Mouse (Mus musculus) CH12.LX (cell line): ENCODE results near the gene Smox. TPM values are rescaled to one million over a fixed set of nuclear protein-coding genes. Genes with fewer than 3 reads are reported as not detected.

Experiments used
- DNase-seq: peaks from one replicate; pipeline ENCODE4 v3.0.0-alpha.2; 2013; ENCODE audit errors: extremely low read depth
- H3K27ac ChIP-seq: 2 replicates; pipeline ENCODE4 v1.5.1; 2012; ENCODE audit warnings: low read depth, mild to moderate bottlenecking, control low read depth, moderate library complexity; ENCODE audit not compliant: insufficient read depth
- H3K27me3 ChIP-seq: replicated peaks from 2 replicates; pipeline ENCODE3; 2012; ENCODE audit warnings: inconsistent platforms
- H3K36me3 ChIP-seq, 2 experiments: replicated peaks in 1 of 2; 2 replicates each; pipeline versions ENCODE3 to v1.6.1; 2012; ENCODE audit warnings: inconsistent platforms in 1 of 2, low read length in 1 of 2, mild to moderate bottlenecking in 1 of 2, mixed read lengths in 1 of 2, moderate library complexity in 1 of 2; ENCODE audit not compliant: control insufficient read depth in 1 of 2, insufficient read depth in 1 of 2
- H3K4me1 ChIP-seq, 2 experiments: 2 replicates each; pipeline ENCODE4 v1.6.1; 2012; ENCODE audit warnings: inconsistent platforms in 1 of 2, moderate library complexity in 1 of 2; ENCODE audit not compliant: insufficient read depth in 2 of 2, control insufficient read depth in 1 of 2
- H3K4me2 ChIP-seq: 2 replicates; pipeline ENCODE4 v1.6.1; 2012; ENCODE audit warnings: low read depth, mild to moderate bottlenecking, control low read depth; ENCODE audit not compliant: poor library complexity, insufficient read depth, severe bottlenecking
- H3K4me3 ChIP-seq, 3 experiments: fragments of 150-350 bp in 1 of 3; sonication (generic) in 1 of 3; replicated peaks in 1 of 3; 2 replicates each; pipeline versions ENCODE3 to v1.5.1; 2011 to 2012; ENCODE audit warnings: low read depth in 2 of 3, low read length in 2 of 3, mild to moderate bottlenecking in 2 of 3, moderate library complexity in 2 of 3, control low read depth in 1 of 3, improper control_type of control experiment in 1 of 3, inconsistent platforms in 1 of 3, mixed read lengths in 1 of 3; ENCODE audit not compliant: poor library complexity in 1 of 3
- H3K79me2 ChIP-seq: replicated peaks from 2 replicates; pipeline ENCODE4 v1.6.1; 2012; ENCODE audit warnings: mild to moderate bottlenecking, moderate library complexity; ENCODE audit not compliant: control insufficient read depth, poor library complexity, insufficient read depth, severe bottlenecking; ENCODE audit errors: extremely low read depth
- H3K9ac ChIP-seq: 2 replicates; pipeline ENCODE4 v1.6.1; 2012; ENCODE audit warnings: low read depth, mild to moderate bottlenecking, control low read depth, moderate library complexity; ENCODE audit not compliant: insufficient read depth
- H3K9me3 ChIP-seq: replicated peaks from 2 replicates; pipeline ENCODE3; 2012; ENCODE audit warnings: low read length, inconsistent platforms, mixed read lengths
- BHLHE40 ChIP-seq: IDR thresholded peaks from 2 replicates; pipeline ENCODE4 v1.6.1; 2011; ENCODE audit warnings: mild to moderate bottlenecking, low read depth, low read length, improper control_type of control experiment
- CHD1 ChIP-seq: IDR thresholded peaks from 2 replicates; pipeline ENCODE4 v1.6.1; 2012; ENCODE audit warnings: low read depth, low read length, improper control_type of control experiment, inconsistent platforms
- EP300 ChIP-seq: IDR thresholded peaks from 2 replicates; pipeline ENCODE4 v1.6.1; 2011; ENCODE audit warnings: low read length, improper control_type of control experiment
- GABPA ChIP-seq: IDR thresholded peaks from 2 replicates; pipeline ENCODE4 v1.6.1; 2012; ENCODE audit warnings: low read depth, low read length, improper control_type of control experiment, inconsistent platforms; ENCODE audit not compliant: insufficient replicate concordance
- HCFC1 ChIP-seq: IDR thresholded peaks from 2 replicates; pipeline ENCODE4 v1.6.1; 2012; ENCODE audit warnings: low read depth, mild to moderate bottlenecking, inconsistent platforms, low read length, improper control_type of control experiment
- JUND ChIP-seq: conservative IDR thresholded peaks from 2 replicates; pipeline ENCODE4 v1.6.1; 2011; ENCODE audit warnings: low read depth, low read length, improper control_type of control experiment
- MAFK ChIP-seq: IDR thresholded peaks from 2 replicates; pipeline ENCODE4 v1.6.1; 2011; ENCODE audit warnings: low read length, improper control_type of control experiment; ENCODE audit not compliant: insufficient replicate concordance
- MEF2A ChIP-seq: IDR thresholded peaks from 2 replicates; pipeline ENCODE4 v1.6.1; 2014; ENCODE audit warnings: low read depth, mild to moderate bottlenecking, inconsistent platforms, low read length, improper control_type of control experiment, borderline replicate concordance
- NELFE ChIP-seq: IDR thresholded peaks from 2 replicates; pipeline ENCODE4 v1.6.1; 2011; ENCODE audit warnings: low read depth, low read length, improper control_type of control experiment
- NRF1 ChIP-seq: IDR thresholded peaks from 2 replicates; pipeline ENCODE4 v1.6.1; 2014; ENCODE audit warnings: low read depth, mild to moderate bottlenecking, inconsistent platforms, low read length, improper control_type of control experiment, moderate library complexity
- POLR2A ChIP-seq: IDR thresholded peaks from 2 replicates; pipeline ENCODE4 v1.6.1; 2011; ENCODE audit warnings: low read depth, mild to moderate bottlenecking, improper control_type of control experiment, low read length
- POLR2AphosphoS2 ChIP-seq: IDR thresholded peaks from 2 replicates; pipeline ENCODE4 v1.6.1; 2011; ENCODE audit warnings: low read depth, low read length, improper control_type of control experiment
- RCOR1 ChIP-seq: conservative IDR thresholded peaks from 2 replicates; pipeline ENCODE4 v1.6.1; 2012; ENCODE audit warnings: low read depth, mild to moderate bottlenecking, inconsistent platforms, low read length, improper control_type of control experiment
- SIN3A ChIP-seq: IDR thresholded peaks from 2 replicates; pipeline ENCODE4 v1.6.1; 2012; ENCODE audit warnings: low read length, improper control_type of control experiment, inconsistent platforms
- TBP ChIP-seq: conservative IDR thresholded peaks from 2 replicates; pipeline ENCODE4 v1.6.1; 2011; ENCODE audit warnings: low read depth, low read length, improper control_type of control experiment
- TCF12 ChIP-seq: IDR thresholded peaks from 2 replicates; pipeline ENCODE4 v1.6.1; 2014; ENCODE audit warnings: low read depth, mild to moderate bottlenecking, inconsistent platforms, low read length, improper control_type of control experiment
- UBTF ChIP-seq: IDR thresholded peaks from 2 replicates; pipeline ENCODE4 v1.6.1; 2012; ENCODE audit warnings: low read depth, mild to moderate bottlenecking, inconsistent platforms, low read length, improper control_type of control experiment, moderate library complexity
- USF1 ChIP-seq: IDR thresholded peaks from 2 replicates; pipeline ENCODE4 v1.6.1; 2014; ENCODE audit warnings: low read depth, mild to moderate bottlenecking, inconsistent platforms, low read length, improper control_type of control experiment
- ZKSCAN1 ChIP-seq: IDR thresholded peaks from 2 replicates; pipeline ENCODE4 v1.6.1; 2012; ENCODE audit warnings: low read depth, inconsistent platforms, low read length, improper control_type of control experiment, borderline replicate concordance
- ZMIZ1 ChIP-seq: IDR thresholded peaks from 2 replicates; pipeline ENCODE4 v1.6.1; 2012; ENCODE audit warnings: low read depth, mild to moderate bottlenecking, inconsistent platforms, low read length, improper control_type of control experiment
- dilution Hi-C: fragments of 300-500 bp; cut with MboI; formaldehyde crosslinking; loops from 2 replicates; pipeline ENCODE4 v1.14.3; 2020; ENCODE audit warnings: low sequenced_read_pairs; ENCODE audit not compliant: extremely low pct_unique_long_range_greater_than_20kb, extremely low pct_ligation_motif_present
- in situ Hi-C: fragments of 300-500 bp; cut with MboI; formaldehyde crosslinking; loops from 3 replicates; pipeline ENCODE4 v1.14.3; 2019; ENCODE audit warnings: low sequenced_read_pairs, low pct_ligation_motif_present, low pct_unique_long_range_greater_than_20kb, mixed read lengths
- polyA plus RNA-seq: library from polyadenylated mRNA; unstranded; fragments of >175 nt; gene quantifications from 2 replicates; pipeline ENCODE4 v1.2.1, GENCODE M21; 2012; ENCODE audit warnings: low read depth; ENCODE audit not compliant: insufficient read length
- total RNA-seq, 2 experiments: library from RNA; depleted of rRNA; stranded (reverse); fragments of 300-350 nt in 1 of 2; fragments of >200 nt in 1 of 2; gene quantifications; 2 replicates each; pipeline ENCODE4 v1.2.3; 2012 to 2014

Gene Smox
- total and polyA plus RNA-seq, 3 experiments = 3.3 to 7.6 (median 4.4) TPM

DNA sequence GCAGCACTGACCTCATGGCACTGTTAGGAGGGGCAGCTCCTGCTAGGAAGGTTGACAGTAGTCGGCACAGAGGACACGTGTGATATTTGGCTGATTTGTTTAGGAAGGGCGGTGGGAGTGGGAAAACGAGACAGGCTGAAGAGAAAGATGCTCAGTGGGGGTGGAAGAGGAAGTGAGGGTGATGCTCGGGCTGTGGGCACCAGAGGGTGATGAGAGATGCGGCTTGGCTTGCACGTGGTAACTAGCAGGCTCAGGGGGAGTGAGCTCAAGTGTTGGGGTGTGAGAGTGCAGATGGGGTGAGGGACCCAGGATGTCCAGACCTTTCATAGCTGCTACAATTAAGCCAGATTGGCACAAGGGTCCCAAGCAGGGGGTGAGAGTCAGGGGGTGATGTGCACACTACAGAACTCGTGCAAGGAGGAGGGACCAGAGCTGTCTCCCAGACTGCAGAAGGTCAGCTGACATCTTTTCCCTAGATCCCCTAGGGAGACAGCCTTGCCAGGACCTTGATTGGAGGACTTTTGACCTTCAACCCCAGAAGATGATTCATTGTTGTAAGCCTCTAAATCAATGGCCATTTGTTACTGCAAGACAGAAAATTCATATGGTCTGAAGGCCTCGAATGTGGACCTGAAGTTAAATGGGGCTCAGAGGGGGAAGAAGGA, 61.6 kb downstream of the Smox start:
- DNase-seq = no peak
- peaks cover 0 to 9% of the 10 kb centered on the region in 2 experiments; a peak in 3 of 4 replicates for H3K4me1 ChIP-seq
- no peaks in the 10 kb centered on the region for H3K36me3 ChIP-seq
- dilution Hi-C loops = no loop called here
- no peak overlapping the region for H3K9ac ChIP-seq
- TF ChIP-seq MAFK = no peak
- TF ChIP-seq NELFE = no peak
- no peak for TF ChIP-seq MEF2A
- no peak for TF ChIP-seq TCF12
- no peak for TF ChIP-seq NRF1
- TF ChIP-seq BHLHE40 = peak; percentile 29; the same call in 1 of the 2 replicates
- TF ChIP-seq EP300 = no peak
- no peak for TF ChIP-seq POLR2A
- no peak for TF ChIP-seq ZKSCAN1
- TF ChIP-seq, all 38 proteins: peak for 1
- no peaks in the 10 kb centered on the region for H3K79me2 ChIP-seq
- H3K9me3 ChIP-seq = no peaks in the 10 kb centered on the region
- H3K4me2 ChIP-seq = no peak overlapping the region
- in situ Hi-C loops = no loop called here
- no peak overlapping the region for H3K4me3 ChIP-seq
- H3K27me3 ChIP-seq = peaks cover 85% of the 10 kb centered on the region
- H3K27ac ChIP-seq = no peak overlapping the region

DNA sequence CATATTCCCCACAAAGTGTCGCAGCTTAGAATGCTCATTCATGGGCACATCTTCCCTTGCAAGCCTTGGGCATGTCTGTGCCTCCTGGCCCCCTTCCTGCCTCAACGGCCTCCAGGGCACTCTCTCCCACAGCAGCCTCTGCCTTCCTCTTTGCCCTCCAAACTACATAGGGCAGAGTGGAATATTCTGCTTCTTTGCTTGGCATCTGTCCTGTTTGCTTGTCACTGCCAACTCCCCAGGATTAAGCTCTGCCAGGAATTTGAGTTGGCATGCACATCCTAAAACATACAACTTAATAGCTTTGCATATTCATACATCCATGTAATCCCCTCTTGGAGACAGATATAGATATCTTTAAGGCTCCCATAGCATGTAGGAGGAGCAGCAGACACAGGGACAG, 66.6 kb downstream of the Smox start:
- H3K27me3 ChIP-seq = peaks cover 55% of the 10 kb centered on the region
- H3K4me3 ChIP-seq = no peak overlapping the region
- H3K27ac ChIP-seq = no peak overlapping the region
- no peak for DNase-seq
- in situ Hi-C loops (no loop called here), dilution Hi-C loops (no loop called here)
- TF ChIP-seq ZKSCAN1 (no peak), POLR2AphosphoS2 (no peak), JUND (no peak), CHD1 (no peak), MAFK (no peak), SIN3A (no peak), EP300 (no peak), USF1 (no peak), TCF12 (no peak), GABPA (no peak), ZMIZ1 (no peak), RCOR1 (no peak), TBP (no peak), MEF2A (no peak), HCFC1 (no peak), UBTF (no peak)
- no peak overlapping the region for H3K9ac ChIP-seq
- H3K4me2 ChIP-seq = no peak overlapping the region
- H3K79me2 ChIP-seq = no peaks in the 10 kb centered on the region
- H3K4me1 ChIP-seq = peaks cover 3 to 4% of the 10 kb centered on the region in 2 experiments
- peaks cover 12% of the 10 kb centered on the region for H3K9me3 ChIP-seq
- no peaks in the 10 kb centered on the region for H3K36me3 ChIP-seq
